Mouse (Mus musculus): ENCODE measurements around the gene 4921511M17Rik. TPM values are rescaled to one million over a fixed set of nuclear protein-coding genes. Genes with fewer than 3 reads are reported as not detected.
"Not testable (repeated sequence)": the region's sequence is repeated elsewhere in the genome, so short reads cannot be mapped to it uniquely, and the experiment has no call there.

The 4921511M17Rik gene
- polyA plus RNA-seq (2015; fragmentation: Nextera tagmentation; extraction: Ambion mirVana), result not detected in 2 replicates

- H3K4me1 ChIP-seq (ENCODE audit: control insufficient read depth, insufficient read depth, low read length); H3K27ac ChIP-seq (ENCODE audit: low read length): not testable (repeated sequence)
Observed at GRCm38 (mm10) chrX:154033727-154034126, at the start of gene 4921511M17Rik. Gene 4921511M17Rik, minus strand, starts transcription at chrX:154033827.

GRCm38 (mm10) chrX:154054939-154055338 is 21.3 kb upstream of the 4921511M17Rik start, which contains the start of gene Gm10057:
Gene Gm10057, minus strand, starts transcription at chrX:154055039.
- H3K9ac ChIP-seq (ENCODE audit: low read length); ATAC-seq (replicated peaks; ENCODE audit: extremely low read depth, insufficient read depth, low FRiP score); H3K27me3 ChIP-seq (ENCODE audit: control insufficient read depth, insufficient read depth, low read length): not testable (repeated sequence)

More at GRCm38 (mm10) chrX:154033727-154034126, at the start of gene 4921511M17Rik:
- H3K36me3 ChIP-seq (ENCODE audit: control insufficient read depth, insufficient read depth); H3K4me2 ChIP-seq (ENCODE audit: low read depth, low read length); H3K27me3 ChIP-seq (ENCODE audit: control insufficient read depth, insufficient read depth, low read length); ATAC-seq (replicated peaks; ENCODE audit: extremely low read depth, insufficient read depth, low FRiP score); H3K9me3 ChIP-seq (replicated peaks; ENCODE audit: control insufficient read depth, low read length); H3K4me3 ChIP-seq (ENCODE audit: low read length); H3K9ac ChIP-seq (ENCODE audit: low read length): not testable (repeated sequence)

GRCm38 (mm10) chrX:154012540-154012939 is 21.1 kb downstream of the 4921511M17Rik start, which contains the start of gene Samt1:
Gene Samt1, minus strand, starts transcription at chrX:154012640.
- ATAC-seq (replicated peaks; ENCODE audit: extremely low read depth, insufficient read depth, low FRiP score); H3K27ac ChIP-seq (ENCODE audit: low read length); H3K9ac ChIP-seq (ENCODE audit: low read length): not testable (repeated sequence)

More at GRCm38 (mm10) chrX:154054939-154055338, 21.3 kb upstream of the 4921511M17Rik start, which contains the start of gene Gm10057:
- not testable (repeated sequence) for H3K36me3 ChIP-seq (ENCODE audit: control insufficient read depth, insufficient read depth); H3K9me3 ChIP-seq (replicated peaks; ENCODE audit: control insufficient read depth, low read length); H3K4me1 ChIP-seq (ENCODE audit: control insufficient read depth, insufficient read depth, low read length); H3K27ac ChIP-seq (ENCODE audit: low read length); H3K4me3 ChIP-seq (ENCODE audit: low read length); H3K4me2 ChIP-seq (ENCODE audit: low read depth, low read length)

GRCm38 (mm10) chrX:153976914-153977313 is 56.7 kb downstream of the 4921511M17Rik start:
- not testable (repeated sequence) for H3K36me3 ChIP-seq (ENCODE audit: control insufficient read depth, insufficient read depth); H3K4me2 ChIP-seq (ENCODE audit: low read depth, low read length); H3K9ac ChIP-seq (ENCODE audit: low read length); H3K9me3 ChIP-seq (replicated peaks; ENCODE audit: control insufficient read depth, low read length); H3K27me3 ChIP-seq (ENCODE audit: control insufficient read depth, insufficient read depth, low read length); H3K4me1 ChIP-seq (ENCODE audit: control insufficient read depth, insufficient read depth, low read length); H3K4me3 ChIP-seq (ENCODE audit: low read length); ATAC-seq (replicated peaks; ENCODE audit: extremely low read depth, insufficient read depth, low FRiP score); H3K27ac ChIP-seq (ENCODE audit: low read length)
- WGBS, result no CpG with 5 or more reads among the region's 2 CpGs

More at GRCm38 (mm10) chrX:154012540-154012939, 21.1 kb downstream of the 4921511M17Rik start, which contains the start of gene Samt1:
- not testable (repeated sequence) for H3K4me3 ChIP-seq (ENCODE audit: low read length); H3K36me3 ChIP-seq (ENCODE audit: control insufficient read depth, insufficient read depth); H3K27me3 ChIP-seq (ENCODE audit: control insufficient read depth, insufficient read depth, low read length); H3K4me1 ChIP-seq (ENCODE audit: control insufficient read depth, insufficient read depth, low read length); H3K9me3 ChIP-seq (replicated peaks; ENCODE audit: control insufficient read depth, low read length); H3K4me2 ChIP-seq (ENCODE audit: low read depth, low read length)

GRCm38 (mm10) chrX:153976467-153976866 is 57.2 kb downstream of the 4921511M17Rik start:
- H3K9me3 ChIP-seq (replicated peaks; ENCODE audit: control insufficient read depth, low read length); H3K4me2 ChIP-seq (ENCODE audit: low read depth, low read length); H3K27me3 ChIP-seq (ENCODE audit: control insufficient read depth, insufficient read depth, low read length); H3K4me1 ChIP-seq (ENCODE audit: control insufficient read depth, insufficient read depth, low read length); H3K27ac ChIP-seq (ENCODE audit: low read length); H3K36me3 ChIP-seq (ENCODE audit: control insufficient read depth, insufficient read depth); H3K9ac ChIP-seq (ENCODE audit: low read length); H3K4me3 ChIP-seq (ENCODE audit: low read length); ATAC-seq (replicated peaks; ENCODE audit: extremely low read depth, insufficient read depth, low FRiP score): not testable (repeated sequence)
- 33% methylated on average over 4 of the region's 4 CpGs for WGBS

- Histone ChIP-seq H3K27ac (ENCODE audit: low read length) (no peak overlapping the region), H3K9ac (ENCODE audit: low read length) (no peak overlapping the region), H3K27me3 (ENCODE audit: control insufficient read depth, insufficient read depth, low read length) (no peaks in the 10 kb centered on the region), H3K9me3 (replicated peaks; ENCODE audit: control insufficient read depth, low read length) (no peaks in the 10 kb centered on the region), H3K36me3 (ENCODE audit: control insufficient read depth, insufficient read depth) (no peaks in the 10 kb centered on the region), H3K4me2 (ENCODE audit: low read depth, low read length) (no peak overlapping the region), H3K4me3 (ENCODE audit: low read length) (no peak overlapping the region), H3K4me1 (ENCODE audit: control insufficient read depth, insufficient read depth, low read length) (no peaks in the 10 kb centered on the region)
- WGBS, result 7% methylated on average over 2 of the region's 2 CpGs
- ATAC-seq (replicated peaks; ENCODE audit: extremely low read depth, insufficient read depth, low FRiP score), result no peak
Observed at GRCm38 (mm10) chrX:153974450-153974849, 59.2 kb downstream of the 4921511M17Rik start.

Other genes with a start within 250 kb of the 4921511M17Rik start
- 4.3 and 4.7 TPM in 2 replicates for gene Spin2c, start 201.6 kb downstream of the 4921511M17Rik start, polyA plus RNA-seq (2015; fragmentation: Nextera tagmentation; extraction: Ambion mirVana)
- gene Samt1, start 21.2 kb downstream of the 4921511M17Rik start, polyA plus RNA-seq (2015; fragmentation: Nextera tagmentation; extraction: Ambion mirVana), result not detected in 2 replicates
- gene Gm10057, start 21.2 kb upstream of the 4921511M17Rik start, polyA plus RNA-seq (2015; fragmentation: Nextera tagmentation; extraction: Ambion mirVana), result not detected in 2 replicates
- not detected in 2 replicates for gene Gm15140, start 86.9 kb upstream of the 4921511M17Rik start, polyA plus RNA-seq (2015; fragmentation: Nextera tagmentation; extraction: Ambion mirVana)

All from heart, embryonic 16.5 days (tissue).